Mouse (Mus musculus) bone marrow, adult 2 months (tissue): Measurements from ENCODE around the gene Ascc3.

Source experiments
- CTCF ChIP-seq: fragments of 200-500 bp; IDR thresholded peaks from 2 replicates; pipeline ENCODE4 v1.5.1; 2011; ENCODE audit warnings: low read length, control low read depth; ENCODE audit not compliant: control insufficient read depth, insufficient read depth
- POLR2A ChIP-seq: fragments of 200-500 bp; IDR thresholded peaks from 2 replicates; pipeline ENCODE4 v1.6.1; 2011; ENCODE audit warnings: low read depth, mild to moderate bottlenecking, control low read depth, low read length, borderline replicate concordance; ENCODE audit not compliant: control insufficient read depth

- TF ChIP-seq CTCF (no peak), POLR2A (no peak)
Measured at GRCm38 (mm10) chr10:50711765-50712164, 119.3 kb downstream of the Ascc3 start.
